Mouse (Mus musculus) right cerebral cortex, adult 2 months (tissue): ENCODE measurements at regions not wholly inside any gene's neighbourhood (a gene's known extent, or its start where the extent isn't known, plus 50 kb on each side); places are given as distances from the start of the nearest gene placed in this dataset.

Experiments used
- DNase-seq, 2 experiments: peaks; one replicate each; pipeline ENCODE4 v3.0.0; 2021 to 2022; ENCODE audit warnings: low spot score in 2 of 2

- no peak for DNase-seq
These were observed 84.3 kb upstream of the Rbpj start for GRCm38 (mm10) chr5:53381492-53382199.

GRCm38 (mm10) chr5:53384026-53384425, 81.9 kb upstream of the Rbpj start:
- DNase-seq = no peak

GRCm38 (mm10) chr5:53385513-53386148, 80.3 kb upstream of the Rbpj start:
- DNase-seq = no peak

DNA sequence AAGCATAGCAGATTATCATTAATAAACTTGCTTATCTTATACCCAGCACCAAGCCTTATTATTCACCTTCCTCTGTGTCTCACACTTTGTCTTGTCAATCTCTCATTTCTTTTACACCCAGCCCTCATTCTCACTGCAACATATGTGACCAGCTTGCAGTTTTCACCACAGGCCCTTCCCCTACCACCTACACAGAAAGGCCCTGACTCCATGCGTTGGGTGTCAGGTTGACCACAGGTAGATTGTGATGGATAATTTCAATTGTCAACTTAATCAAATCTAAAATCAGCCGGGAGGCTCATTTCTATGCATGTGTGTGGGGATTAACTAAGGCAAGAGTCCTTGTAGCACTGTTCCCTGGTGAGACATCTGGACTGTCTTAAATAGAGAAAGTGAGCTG, 72.4 kb upstream of the Rbpj start:
- DNase-seq = no peak

- DNase-seq = no peak
These were observed 71.4 kb upstream of the Rbpj start for GRCm38 (mm10) chr5:53394560-53394959.

DNA sequence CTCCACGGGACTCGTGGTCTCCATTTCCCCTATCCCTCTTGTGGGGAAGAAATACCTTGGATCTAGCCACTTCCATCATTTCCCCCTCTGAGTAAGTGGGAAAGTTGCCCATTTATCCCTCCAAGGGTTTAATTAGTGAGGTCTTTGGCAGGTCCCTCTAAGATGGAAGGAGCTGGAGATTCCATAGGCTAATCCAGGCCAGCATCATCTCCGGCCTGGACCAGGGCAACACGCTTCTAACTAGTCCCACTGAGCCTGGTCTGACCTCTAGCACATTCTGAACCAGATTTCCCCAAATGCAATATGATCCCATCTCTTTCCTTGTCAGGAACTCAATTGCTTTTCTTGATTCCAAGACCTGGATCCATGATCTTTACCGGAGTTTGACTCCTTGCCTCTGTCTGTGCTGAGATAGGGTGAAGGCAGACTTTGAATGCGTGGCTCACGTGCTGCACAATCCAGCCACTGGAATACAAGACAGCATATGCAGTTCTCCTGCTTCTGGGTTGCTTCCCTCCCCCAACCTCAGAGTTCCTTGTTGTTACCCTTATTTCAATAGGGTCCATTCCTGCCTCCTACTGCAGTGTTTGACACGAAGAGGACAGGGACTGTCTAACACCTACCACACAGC, 67.4 kb upstream of the Rbpj start:
- DNase-seq = no peak

DNA sequence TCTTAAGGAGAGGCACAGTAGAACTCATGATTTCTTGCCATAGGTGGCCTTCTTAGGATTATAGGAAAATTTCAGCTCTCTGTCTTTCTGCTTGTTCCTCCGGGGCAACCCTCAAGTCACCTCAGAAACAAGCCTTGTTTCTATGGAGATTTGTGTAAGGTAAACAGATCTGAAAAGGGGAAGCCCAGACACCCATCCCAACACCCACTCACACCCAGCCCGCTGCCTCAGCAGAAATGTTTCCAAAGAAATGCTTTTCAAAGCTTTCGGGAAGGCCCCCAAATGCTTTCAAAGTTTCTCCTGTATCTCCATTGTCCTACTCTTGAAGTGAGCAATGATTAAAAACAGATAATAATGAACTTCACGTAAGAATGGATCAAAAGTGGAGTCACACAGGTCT, 64.9 kb upstream of the Rbpj start:
- no peak for DNase-seq

DNA sequence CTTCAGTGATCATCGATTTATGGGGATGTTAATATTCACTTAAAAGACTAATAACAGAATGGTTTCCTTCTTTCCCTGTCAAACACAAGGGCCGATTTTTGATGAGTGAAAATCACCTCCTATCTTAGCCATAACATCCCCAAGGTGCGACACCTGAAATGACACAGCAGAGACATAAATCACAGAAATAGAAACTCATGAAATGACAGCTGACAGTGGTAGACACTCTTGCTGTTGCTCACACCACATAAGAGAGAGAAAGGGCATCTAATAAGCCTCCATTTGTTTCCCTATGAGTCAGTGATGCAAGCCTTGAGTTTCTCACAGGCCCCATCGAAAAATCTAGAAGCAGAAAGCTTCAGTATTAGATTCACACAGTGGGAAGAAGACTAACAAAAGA, 63.9 kb upstream of the Rbpj start:
- no peak for DNase-seq

GRCm38 (mm10) chr5:53402619-53403151, 63.3 kb upstream of the Rbpj start:
- DNase-seq = no peak

DNA sequence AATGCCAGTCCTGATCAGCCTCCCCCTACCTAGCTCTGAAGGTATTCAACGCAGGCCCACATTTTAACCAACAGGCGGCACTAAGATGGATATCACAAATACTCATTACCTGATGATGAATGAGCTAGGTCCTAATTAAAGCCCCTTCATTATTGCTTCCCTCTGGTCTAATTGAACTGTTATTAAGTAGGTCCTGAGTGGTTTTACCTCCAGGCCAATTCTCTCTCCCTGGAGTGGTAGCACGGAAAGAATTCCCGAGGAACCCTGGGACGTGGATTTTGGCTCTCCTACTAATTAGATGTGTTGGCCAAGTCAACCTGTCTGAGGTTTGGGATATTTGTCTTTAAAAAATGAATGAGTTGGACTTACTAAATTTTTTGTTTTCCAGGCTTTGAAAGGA, 60.0 kb upstream of the Rbpj start:
- DNase-seq = no peak

DNA sequence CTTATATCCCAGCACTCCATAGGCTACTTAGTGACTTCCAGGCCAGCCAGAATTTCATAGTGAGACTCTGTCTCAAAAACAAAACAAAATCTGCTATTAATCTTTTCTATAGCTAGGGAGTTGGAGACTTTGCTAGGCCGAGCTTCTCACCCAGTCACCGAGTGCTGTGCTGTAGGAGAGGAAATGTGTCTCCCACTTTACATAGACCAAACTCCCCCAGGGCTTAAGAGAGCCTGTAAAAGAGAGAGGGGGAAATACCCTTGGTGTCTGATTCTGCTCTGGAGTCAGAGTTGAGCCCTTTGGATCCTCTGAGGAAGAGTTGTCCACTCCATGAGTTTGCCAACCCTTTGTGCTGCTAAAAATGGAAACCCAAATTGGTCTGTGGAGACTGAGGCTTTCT, 58.3 kb upstream of the Rbpj start:
- DNase-seq = no peak

GRCm38 (mm10) chr5:53408235-53408634, 57.7 kb upstream of the Rbpj start:
- no peak for DNase-seq

- no peak for DNase-seq
These were observed 56.2 kb upstream of the Rbpj start for GRCm38 (mm10) chr5:53409740-53410139.

DNA sequence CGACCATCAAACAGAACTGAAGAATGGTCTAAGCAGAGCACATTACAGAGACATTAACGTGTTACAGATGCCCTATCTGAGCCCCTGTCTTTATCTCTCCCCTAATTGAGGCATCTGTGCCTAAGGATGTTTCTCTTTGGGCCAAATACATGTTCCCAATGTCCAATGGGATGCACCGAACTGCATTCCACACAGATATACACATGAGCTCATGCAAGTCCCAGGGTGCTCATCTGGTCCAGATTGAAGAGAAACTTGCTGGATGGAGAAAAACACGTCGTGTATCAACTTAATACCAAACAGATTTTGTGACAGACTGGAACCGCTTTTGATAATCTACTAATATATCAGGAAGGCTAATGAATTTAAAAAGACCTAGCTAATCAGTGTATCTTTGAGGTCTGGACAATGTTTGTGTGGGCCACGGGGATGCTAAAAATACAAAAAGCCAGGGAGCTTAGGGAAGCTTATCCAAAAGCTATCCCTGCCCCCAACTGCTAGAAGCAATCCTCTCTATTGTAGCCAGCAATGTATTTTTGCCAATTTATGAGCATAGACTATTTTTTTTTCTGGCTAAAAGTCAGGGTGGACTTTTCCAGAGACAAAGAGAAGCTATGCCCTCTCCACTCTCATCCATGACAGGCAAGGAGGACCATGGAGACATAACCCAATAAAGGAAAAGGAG, 53.4 kb upstream of the Rbpj start:
- no peak for DNase-seq

GRCm38 (mm10) chr5:53413677-53414076, 52.3 kb upstream of the Rbpj start:
- DNase-seq = no peak

DNA sequence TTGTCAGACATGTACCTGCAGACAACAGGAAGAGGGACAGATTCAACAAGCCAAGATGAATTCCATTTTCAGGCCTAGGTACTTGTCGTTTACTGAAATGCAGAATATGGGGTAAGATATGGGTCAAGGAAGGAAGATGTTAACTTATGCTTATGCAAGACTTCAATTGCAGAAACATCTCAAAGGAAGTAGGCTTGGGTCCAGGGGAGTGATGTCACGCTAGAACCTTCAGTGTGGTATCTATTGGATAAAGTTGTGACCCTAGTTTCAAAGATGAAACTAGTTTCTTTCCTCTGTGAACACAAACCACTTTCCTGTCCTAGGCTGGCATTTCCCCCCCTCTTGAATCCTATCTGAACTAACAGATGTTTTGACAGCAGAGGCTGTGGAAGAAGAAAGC, 50.5 kb upstream of the Rbpj start:
- DNase-seq = no peak
